Mouse (Mus musculus) hindbrain, embryonic 14.5 days (tissue): ENCODE data around the gene Nsd1. TPM values are rescaled to one million over a fixed set of nuclear protein-coding genes. Genes with fewer than 3 reads are reported as not detected.

ENCODE experiments used
- ATAC-seq: fragments of 200-750 bp; cut with Nextera tagmentation; 2 replicates; pipeline ENCODE4 v1.8.0; 2017; ENCODE audit warnings: moderate number of reproducible peaks, mild to moderate bottlenecking, moderate TSS enrichment, moderate library complexity; ENCODE audit not compliant: low FRiP score
- DNase-seq: peaks from one replicate; pipeline ENCODE4 v3.0.0-alpha.2; 2015; ENCODE audit warnings: low spot score
- H3K27ac ChIP-seq: fragments of 300-500 bp; sonication (generic); 2 replicates; pipeline ENCODE4 v1.5.1; 2014; ENCODE audit warnings: mild to moderate bottlenecking, moderate library complexity
- H3K27me3 ChIP-seq: fragments of 300-500 bp; sonication (generic); 2 replicates; pipeline ENCODE4 v1.6.1; 2014; ENCODE audit warnings: mild to moderate bottlenecking, low read length, mixed read lengths; ENCODE audit not compliant: control insufficient read depth, insufficient read depth
- H3K36me3 ChIP-seq: fragments of 300-500 bp; sonication (generic); replicated peaks from 2 replicates; pipeline ENCODE4 v1.6.1; 2014; ENCODE audit not compliant: control insufficient read depth, insufficient read depth
- H3K4me1 ChIP-seq: fragments of 300-500 bp; sonication (generic); replicated peaks from 2 replicates; pipeline ENCODE4 v1.6.1; 2014; ENCODE audit warnings: antibody characterized with exemption, low read length, mixed read lengths; ENCODE audit not compliant: control insufficient read depth, insufficient read depth
- H3K4me2 ChIP-seq: fragments of 300-500 bp; sonication (generic); replicated peaks from 2 replicates; pipeline ENCODE4 v1.6.1; 2014; ENCODE audit warnings: mild to moderate bottlenecking, moderate library complexity
- H3K4me3 ChIP-seq: fragments of 300-500 bp; sonication (generic); replicated peaks from 2 replicates; pipeline ENCODE4 v1.5.1; 2014; ENCODE audit warnings: mild to moderate bottlenecking, low read length
- H3K9ac ChIP-seq: fragments of 300-500 bp; sonication (generic); 2 replicates; pipeline ENCODE4 v1.6.1; 2014
- H3K9me3 ChIP-seq: fragments of 300-500 bp; sonication (generic); 2 replicates; pipeline ENCODE4 v1.6.1; 2016; ENCODE audit warnings: low read length; ENCODE audit not compliant: control insufficient read depth
- WGBS: fragments of 180-500 bp; shearing (Covaris S2); extraction: QIAGEN DNeasy Blood & Tissue Kit; methylation state at CpG from one replicate; pipeline ENCODE4 v1.1.7; 2014; 5-methylcytosine and 5-hydroxymethylcytosine counted together
- polyA plus RNA-seq: library from polyadenylated mRNA; unstranded; fragments of >200 nt; fragmentation: Nextera tagmentation; extraction: Ambion mirVana; gene quantifications from 2 replicates; pipeline ENCODE4 v1.2.1, GENCODE M21; 2014

The Nsd1 gene
- polyA plus RNA-seq, 1 experiment from 2014 or later, result 70.7 TPM

- Histone ChIP-seq H3K27me3 (no peaks in the 10 kb centered on the region), H3K4me1 (peaks cover 20% of the 10 kb centered on the region), H3K36me3 (no peaks in the 10 kb centered on the region), H3K9ac (peak overlapping the region; percentile 12; the same call in 1 of the 2 replicates), H3K4me3 (no peak overlapping the region), H3K4me2 (peak overlapping the region; percentile 40), H3K27ac (peak overlapping the region; percentile 44), H3K9me3 (no peaks in the 10 kb centered on the region)
- DNase-seq (peak; percentile 59), ATAC-seq (peak; percentile 80)
- 12% methylated on average over 26 of the region's 26 CpGs for WGBS
These were observed 37.9 kb upstream of the Nsd1 start for GRCm38 (mm10) chr13:55171517-55172335.

- H3K4me1 ChIP-seq, result peaks cover 20% of the 10 kb centered on the region
- no peak overlapping the region for H3K9ac ChIP-seq
- H3K27me3 ChIP-seq, result no peaks in the 10 kb centered on the region
- no peak for DNase-seq
- no peak for ATAC-seq
- 0 out of 2 replicates have a peak overlapping the region, but pooled peaks have one; percentile 44 for H3K27ac ChIP-seq
- H3K9me3 ChIP-seq, result no peaks in the 10 kb centered on the region
- H3K4me2 ChIP-seq, result peak overlapping the region; percentile 40; the same call in 1 of the 2 replicates
- no peaks in the 10 kb centered on the region for H3K36me3 ChIP-seq
- 58% methylated on average over 7 of the region's 7 CpGs for WGBS
- no peak overlapping the region for H3K4me3 ChIP-seq
These were observed 37.2 kb upstream of the Nsd1 start for GRCm38 (mm10) chr13:55172336-55172770.

GRCm38 (mm10) chr13:55174347-55174746, 35.2 kb upstream of the Nsd1 start:
- H3K36me3 ChIP-seq, result no peaks in the 10 kb centered on the region
- no peak overlapping the region for H3K9ac ChIP-seq
- no peak overlapping the region for H3K4me2 ChIP-seq
- no peak overlapping the region for H3K27ac ChIP-seq
- 74% methylated on average over 11 of the region's 11 CpGs for WGBS
- peaks cover 13% of the 10 kb centered on the region for H3K4me1 ChIP-seq
- DNase-seq, result no peak
- no peak overlapping the region for H3K4me3 ChIP-seq
- no peaks in the 10 kb centered on the region for H3K9me3 ChIP-seq
- ATAC-seq, result no peak
- no peaks in the 10 kb centered on the region for H3K27me3 ChIP-seq

- Histone ChIP-seq H3K4me3 (no peak overlapping the region), H3K27ac (no peak overlapping the region), H3K36me3 (no peaks in the 10 kb centered on the region), H3K9ac (no peak overlapping the region), H3K4me1 (peaks cover 10% of the 10 kb centered on the region), H3K4me2 (no peak overlapping the region), H3K9me3 (no peaks in the 10 kb centered on the region), H3K27me3 (no peaks in the 10 kb centered on the region)
- ATAC-seq, result no peak
- WGBS, result 90% methylated on average over 6 of the region's 6 CpGs
- no peak for DNase-seq
These were observed 33.3 kb upstream of the Nsd1 start for GRCm38 (mm10) chr13:55176265-55176664.

- H3K27ac ChIP-seq, result no peak overlapping the region
These were observed 31.6 kb upstream of the Nsd1 start for GRCm38 (mm10) chr13:55177903-55178496.

GRCm38 (mm10) chr13:55178556-55178955, 31.0 kb upstream of the Nsd1 start:
- Histone ChIP-seq H3K4me3 (no peak overlapping the region), H3K4me1 (no peaks in the 10 kb centered on the region), H3K36me3 (no peaks in the 10 kb centered on the region), H3K9me3 (no peaks in the 10 kb centered on the region), H3K27ac (no peak overlapping the region), H3K9ac (no peak overlapping the region), H3K27me3 (no peaks in the 10 kb centered on the region), H3K4me2 (no peak overlapping the region)
- 37% methylated on average over 2 of the region's 2 CpGs for WGBS
- ATAC-seq (peak; percentile 58; the same call in 1 of the 2 replicates), DNase-seq (peak; percentile 82)

More at GRCm38 (mm10) chr13:55177903-55178496, 31.6 kb upstream of the Nsd1 start:
- DNase-seq (no peak), ATAC-seq (no peak)
- H3K4me1 ChIP-seq, result no peaks in the 10 kb centered on the region
- no peaks in the 10 kb centered on the region for H3K36me3 ChIP-seq
- H3K9ac ChIP-seq, result no peak overlapping the region
- H3K4me2 ChIP-seq, result no peak overlapping the region
- no peak overlapping the region for H3K4me3 ChIP-seq
- 64% methylated on average over 4 of the region's 4 CpGs for WGBS
- H3K27me3 ChIP-seq, result no peaks in the 10 kb centered on the region
- no peaks in the 10 kb centered on the region for H3K9me3 ChIP-seq

- Histone ChIP-seq H3K4me3 (no peak overlapping the region), H3K9me3 (no peaks in the 10 kb centered on the region), H3K9ac (no peak overlapping the region), H3K4me2 (no peak overlapping the region), H3K27ac (no peak overlapping the region), H3K4me1 (no peaks in the 10 kb centered on the region), H3K27me3 (no peaks in the 10 kb centered on the region), H3K36me3 (no peaks in the 10 kb centered on the region)
- 91% methylated on average over 3 of the region's 3 CpGs for WGBS
- DNase-seq, result no peak
- no peak for ATAC-seq
These were observed 30.0 kb upstream of the Nsd1 start for GRCm38 (mm10) chr13:55179591-55179990.

GRCm38 (mm10) chr13:55181786-55182172, 27.8 kb upstream of the Nsd1 start:
- Histone ChIP-seq H3K36me3 (no peaks in the 10 kb centered on the region), H3K9me3 (no peaks in the 10 kb centered on the region), H3K27ac (no peak overlapping the region), H3K4me1 (no peaks in the 10 kb centered on the region), H3K4me2 (peak overlapping the region; percentile 39), H3K9ac (no peak overlapping the region), H3K27me3 (no peaks in the 10 kb centered on the region), H3K4me3 (peak overlapping the region; percentile 6; the same call in 1 of the 2 replicates)
- DNase-seq, result no peak
- 78% methylated on average over 2 of the region's 2 CpGs for WGBS
- no peak for ATAC-seq

- H3K9me3 ChIP-seq, result no peaks in the 10 kb centered on the region
- no peaks in the 10 kb centered on the region for H3K36me3 ChIP-seq
- peak; percentile 74 for DNase-seq
- peak overlapping the region; percentile 39 for H3K4me2 ChIP-seq
- H3K27ac ChIP-seq, result peak overlapping the region; percentile 72
- peak overlapping the region; percentile 2; the same call in 1 of the 2 replicates for H3K9ac ChIP-seq
- 3% methylated on average over 23 of the region's 23 CpGs for WGBS
- no peaks in the 10 kb centered on the region for H3K27me3 ChIP-seq
- peak; percentile 84 for ATAC-seq
- H3K4me1 ChIP-seq, result no peaks in the 10 kb centered on the region
- H3K4me3 ChIP-seq, result peak overlapping the region; percentile 6
These were observed 27.2 kb upstream of the Nsd1 start for GRCm38 (mm10) chr13:55182173-55182894.
